Mouse (Mus musculus) cortical plate, adult 2 months (tissue): ENCODE results near the gene Stk40. TPM values are rescaled to one million over a fixed set of nuclear protein-coding genes. Genes with fewer than 3 reads are reported as not detected.
A peak's percentile ranks its signal among the peaks of the same experiment; 100 is the strongest.

Experiments
- H3K27ac ChIP-seq: fragments of 200-500 bp; 2 replicates; pipeline ENCODE4 v1.5.1; 2012; ENCODE audit warnings: low read length, control low read depth, inconsistent platforms; ENCODE audit not compliant: insufficient read depth
- H3K4me1 ChIP-seq: fragments of 200-500 bp; 2 replicates; pipeline ENCODE4 v1.6.1; 2011; ENCODE audit warnings: low read length; ENCODE audit not compliant: control insufficient read depth, insufficient read depth
- H3K4me3 ChIP-seq: fragments of 200-500 bp; 2 replicates; pipeline ENCODE4 v1.5.1; 2011; ENCODE audit warnings: mild to moderate bottlenecking, low read length, control low read depth; ENCODE audit not compliant: insufficient read depth
- CTCF ChIP-seq: fragments of 200-500 bp; IDR thresholded peaks from 2 replicates; pipeline ENCODE4 v1.5.1; 2011; ENCODE audit warnings: mild to moderate bottlenecking, control low read depth, low read length; ENCODE audit not compliant: insufficient read depth; ENCODE audit errors: extremely low read depth
- POLR2A ChIP-seq: fragments of 200-500 bp; IDR thresholded peaks from 2 replicates; pipeline ENCODE4 v1.6.1; 2011; ENCODE audit warnings: mild to moderate bottlenecking, low read length, control low read depth; ENCODE audit not compliant: insufficient read depth; ENCODE audit errors: extremely low read depth
- polyA plus RNA-seq: library from polyadenylated mRNA; depleted of rRNA; stranded (reverse); fragments of >200 nt; gene quantifications from 2 replicates; pipeline ENCODE4 v1.2.3, GENCODE M21; 2012

Gene Stk40
- polyA plus RNA-seq, 1 experiment, result 17.5 TPM

GRCm38 (mm10) chr4:126150949-126151320 lies 47.2 kb downstream of the Stk40 start:
- TF ChIP-seq CTCF, result no peak
- Histone ChIP-seq H3K27ac (no peak overlapping the region), H3K4me1 (peaks cover 2% of the 10 kb centered on the region; the same call in 1 of the 2 replicates), H3K4me3 (no peak overlapping the region)

GRCm38 (mm10) chr4:126151701-126152440 lies 48.1 kb downstream of the Stk40 start:
- TF ChIP-seq CTCF, result no peak
- H3K27ac ChIP-seq, result no peak overlapping the region
- H3K4me3 ChIP-seq, result no peak overlapping the region
- peaks cover 2% of the 10 kb centered on the region; the same call in 1 of the 2 replicates for H3K4me1 ChIP-seq

- Histone ChIP-seq H3K4me3 (no peak overlapping the region), H3K4me1 (peaks cover 2% of the 10 kb centered on the region; the same call in 1 of the 2 replicates), H3K27ac (no peak overlapping the region)
- TF ChIP-seq CTCF, result no peak
- no peak for TF ChIP-seq POLR2A
Measured at GRCm38 (mm10) chr4:126152864-126153263, 49.1 kb downstream of the Stk40 start.

- Histone ChIP-seq H3K4me1 (no peaks in the 10 kb centered on the region), H3K27ac (no peak overlapping the region), H3K4me3 (no peak overlapping the region)
- TF ChIP-seq CTCF (no peak), POLR2A (no peak)
Measured at GRCm38 (mm10) chr4:126155183-126155582, 51.4 kb downstream of the Stk40 start.

GRCm38 (mm10) chr4:126155869-126156268 lies 52.1 kb downstream of the Stk40 start:
- H3K4me1 ChIP-seq, result no peaks in the 10 kb centered on the region
- TF ChIP-seq CTCF (no peak), POLR2A (no peak)
- H3K27ac ChIP-seq, result no peak overlapping the region
- H3K4me3 ChIP-seq, result no peak overlapping the region

GRCm38 (mm10) chr4:126156617-126157016 lies 52.9 kb downstream of the Stk40 start:
- H3K4me1 ChIP-seq, result no peaks in the 10 kb centered on the region
- TF ChIP-seq POLR2A, result no peak
- TF ChIP-seq CTCF, result peak; percentile 40; the same call in 1 of the 2 replicates
- no peak overlapping the region for H3K27ac ChIP-seq
- no peak overlapping the region for H3K4me3 ChIP-seq

GRCm38 (mm10) chr4:126157562-126157961 lies 53.8 kb downstream of the Stk40 start:
- TF ChIP-seq POLR2A, result no peak
- no peak for TF ChIP-seq CTCF
- H3K27ac ChIP-seq, result no peak overlapping the region
- no peak overlapping the region for H3K4me3 ChIP-seq
- no peaks in the 10 kb centered on the region for H3K4me1 ChIP-seq

- Histone ChIP-seq H3K27ac (no peak overlapping the region), H3K4me3 (no peak overlapping the region), H3K4me1 (no peaks in the 10 kb centered on the region)
- TF ChIP-seq POLR2A (no peak), CTCF (no peak)
Measured at GRCm38 (mm10) chr4:126159455-126159854, 55.7 kb downstream of the Stk40 start.

GRCm38 (mm10) chr4:126160981-126161380 lies 57.2 kb downstream of the Stk40 start:
- Histone ChIP-seq H3K4me3 (no peak overlapping the region), H3K4me1 (no peaks in the 10 kb centered on the region), H3K27ac (no peak overlapping the region)
- TF ChIP-seq POLR2A (no peak), CTCF (no peak)

- Histone ChIP-seq H3K4me1 (no peaks in the 10 kb centered on the region), H3K4me3 (no peak overlapping the region), H3K27ac (no peak overlapping the region)
- TF ChIP-seq CTCF, result no peak
- TF ChIP-seq POLR2A, result no peak
Measured at GRCm38 (mm10) chr4:126161456-126161855, 57.7 kb downstream of the Stk40 start.
